Mouse (Mus musculus) T-cell, adult 66 days (primary cell): ENCODE measurements around the gene Fkbp10. TPM values are rescaled to one million over a fixed set of nuclear protein-coding genes. Genes with fewer than 3 reads are reported as not detected.

Experiments used
- total RNA-seq, 2 experiments: library from RNA; stranded (reverse); gene quantifications; 3 replicates in 1 of 2; 4 replicates in 1 of 2; pipeline ENCODE4 v1.2.4; 2023

The Fkbp10 gene
- not detected for total RNA-seq

GRCm38 (mm10) chr11:100414914-100415822, at the start of gene Fkbp10:
Fkbp10 (plus strand) TSS chr11:100415697.

GRCm38 (mm10) chr11:100397600-100398389, 17.7 kb upstream of the Fkbp10 start, which contains the start of gene Jup:
Jup (minus strand) TSS chr11:100397763.

GRCm38 (mm10) chr11:100414021-100414913, 1.2 kb upstream of the Fkbp10 start, which contains the start of gene P3h4:
P3h4 (minus strand) TSS chr11:100414836.

GRCm38 (mm10) chr11:100441797-100442196, 26.3 kb downstream of the Fkbp10 start, which contains the start of the genes Nt5c3b and Klhl10:
Nt5c3b (minus strand) TSS chr11:100441808.
Klhl10 (plus strand) TSS chr11:100441917.

GRCm38 (mm10) chr11:100472197-100472934, 56.9 kb downstream of the Fkbp10 start, which contains the start of gene Klhl11:
Klhl11 (minus strand) TSS chr11:100472741.

Other genes starting within 250 kb of the Fkbp10 start
- gene Krt9, start 222.5 kb upstream of the Fkbp10 start, total RNA-seq: not detected
- not detected for gene Krt14, start 208.1 kb upstream of the Fkbp10 start, total RNA-seq
- gene Krt16, start 166.8 kb upstream of the Fkbp10 start, total RNA-seq: not detected
- not detected for gene Krt17, start 154.7 kb upstream of the Fkbp10 start, total RNA-seq
- not detected for gene Krt42, start 145.8 kb upstream of the Fkbp10 start, total RNA-seq
- gene Eif1, start 95.8 kb upstream of the Fkbp10 start, total RNA-seq: 1,000 to 10,000 TPM; 2,152 to 2,177 TPM
- gene Gast, start 81.3 kb upstream of the Fkbp10 start, total RNA-seq: not detected
- gene Hap1, start 59.6 kb upstream of the Fkbp10 start, total RNA-seq: under 1 TPM; 0.44 to 0.92 TPM
- gene Jup, start 17.9 kb upstream of the Fkbp10 start, total RNA-seq: 10 to 100 TPM in 1 of 2 experiments, 1 to 10 TPM in 1; 8.0 to 10.7 TPM
- gene P3h4, start 861 bp upstream of the Fkbp10 start, total RNA-seq: under 1 TPM; 0.50 to 0.73 TPM
- 100 to 1,000 TPM; 119 to 122 TPM for gene Nt5c3b, start 26.1 kb downstream of the Fkbp10 start, total RNA-seq
- gene Klhl10, start 26.2 kb downstream of the Fkbp10 start, total RNA-seq: 1 to 10 TPM; 2.2 to 2.5 TPM
- 10 to 100 TPM; 22.5 to 35.4 TPM for gene Klhl11, start 57.0 kb downstream of the Fkbp10 start, total RNA-seq
- 100 to 1,000 TPM; 146 to 160 TPM for gene Acly, start 112.3 kb downstream of the Fkbp10 start, total RNA-seq
- not detected for gene Ttc25, start 129.9 kb downstream of the Fkbp10 start, total RNA-seq
- 100 to 1,000 TPM; 124 to 136 TPM for gene Cnp, start 159.2 kb downstream of the Fkbp10 start, total RNA-seq
- gene Nkiras2, start 203.5 kb downstream of the Fkbp10 start, total RNA-seq: 10 to 100 TPM; 18.6 to 23.3 TPM
- 100 to 1,000 TPM; 398 to 430 TPM for gene Dnajc7, start 204.5 kb downstream of the Fkbp10 start, total RNA-seq